Mouse (Mus musculus) testis, adult 2 months (tissue): ENCODE measurements around the gene Thbd.

Experiments used
- CTCF ChIP-seq: fragments of 200-500 bp; IDR thresholded peaks from 2 replicates; pipeline ENCODE4 v1.5.1; 2012; ENCODE audit warnings: low read depth, mild to moderate bottlenecking, inconsistent platforms, low read length, moderate library complexity; ENCODE audit not compliant: control insufficient read depth, insufficient read depth, insufficient replicate concordance
- POLR2A ChIP-seq: fragments of 200-500 bp; IDR thresholded peaks from 2 replicates; pipeline ENCODE4 v1.6.1; 2012; ENCODE audit warnings: low read depth, mild to moderate bottlenecking, inconsistent platforms, low read length, moderate library complexity; ENCODE audit not compliant: control insufficient read depth

GRCm38 (mm10) chr2:148419776-148420175 is 11.8 kb upstream of the Thbd start:
- TF ChIP-seq POLR2A = no peak
- no peak for TF ChIP-seq CTCF
